Mouse (Mus musculus) neural tube, embryonic 14.5 days (tissue): ENCODE results near the gene 5330417C22Rik. TPM values are rescaled to one million over a fixed set of nuclear protein-coding genes. Genes with fewer than 3 reads are reported as not detected.

ENCODE experiments used
- ATAC-seq: fragments of 200-750 bp; cut with Nextera tagmentation; 2 replicates; pipeline ENCODE4 v1.8.0; 2017; ENCODE audit warnings: low read depth, mild to moderate bottlenecking, moderate TSS enrichment, moderate library complexity
- H3K27ac ChIP-seq: fragments of 300-500 bp; sonication (generic); 2 replicates; pipeline ENCODE4 v1.5.1; 2014; ENCODE audit warnings: low read depth, mild to moderate bottlenecking, control low read depth, low read length, moderate library complexity, mixed read lengths
- H3K27me3 ChIP-seq: fragments of 300-500 bp; sonication (generic); 2 replicates; pipeline ENCODE4 v1.6.1; 2014; ENCODE audit warnings: low read length; ENCODE audit not compliant: control insufficient read depth, insufficient read depth
- H3K36me3 ChIP-seq: fragments of 300-500 bp; sonication (generic); 2 replicates; pipeline ENCODE4 v1.6.1; 2014; ENCODE audit warnings: low read length, mixed read lengths; ENCODE audit not compliant: control insufficient read depth, insufficient read depth
- H3K4me1 ChIP-seq: fragments of 300-500 bp; sonication (generic); 2 replicates; pipeline ENCODE4 v1.6.1; 2014; ENCODE audit warnings: low read length; ENCODE audit not compliant: control insufficient read depth, insufficient read depth
- H3K4me2 ChIP-seq: fragments of 300-500 bp; sonication (generic); 2 replicates; pipeline ENCODE4 v1.6.1; 2014; ENCODE audit warnings: mild to moderate bottlenecking, low read depth, low read length, control low read depth
- H3K4me3 ChIP-seq: fragments of 300-500 bp; sonication (generic); 2 replicates; pipeline ENCODE4 v1.5.1; 2014; ENCODE audit warnings: low read depth, low read length, control low read depth, mixed read lengths
- H3K9ac ChIP-seq: fragments of 300-500 bp; sonication (generic); replicated peaks from 2 replicates; pipeline ENCODE4 v1.6.1; 2014; ENCODE audit warnings: low read depth, mild to moderate bottlenecking, control low read depth, low read length, mixed read lengths
- H3K9me3 ChIP-seq: fragments of 300-500 bp; sonication (generic); 2 replicates; pipeline ENCODE4 v1.6.1; 2016; ENCODE audit warnings: low read length; ENCODE audit not compliant: control insufficient read depth
- WGBS: fragments of 180-500 bp; shearing (Covaris S2); extraction: QIAGEN DNeasy Blood & Tissue Kit; methylation state at CpG from one replicate; pipeline ENCODE4 v1.1.7; 2014; 5-methylcytosine and 5-hydroxymethylcytosine counted together
- polyA plus RNA-seq: library from polyadenylated mRNA; unstranded; fragments of >200 nt; fragmentation: Nextera tagmentation; extraction: Ambion mirVana; gene quantifications from 2 replicates; pipeline ENCODE4 v1.2.1, GENCODE M21; 2014

The 5330417C22Rik gene
- polyA plus RNA-seq, 1 experiment from 2014 or later: 22.1 TPM

GRCm38 (mm10) chr3:108433188-108433880 is 103.0 kb downstream of the 5330417C22Rik start:
- 11% methylated on average over 18 of the region's 18 CpGs for WGBS
- peak; percentile 91 for ATAC-seq
- H3K27ac ChIP-seq: peak overlapping the region; percentile 76
- peaks cover 15% of the 10 kb centered on the region; the same call in 1 of the 2 replicates for H3K4me1 ChIP-seq
- no peak overlapping the region for H3K4me2 ChIP-seq
- no peak overlapping the region for H3K9ac ChIP-seq
- H3K27me3 ChIP-seq: no peaks in the 10 kb centered on the region
- no peak overlapping the region for H3K4me3 ChIP-seq
- no peaks in the 10 kb centered on the region for H3K9me3 ChIP-seq
- peaks cover 41% of the 10 kb centered on the region for H3K36me3 ChIP-seq

DNA sequence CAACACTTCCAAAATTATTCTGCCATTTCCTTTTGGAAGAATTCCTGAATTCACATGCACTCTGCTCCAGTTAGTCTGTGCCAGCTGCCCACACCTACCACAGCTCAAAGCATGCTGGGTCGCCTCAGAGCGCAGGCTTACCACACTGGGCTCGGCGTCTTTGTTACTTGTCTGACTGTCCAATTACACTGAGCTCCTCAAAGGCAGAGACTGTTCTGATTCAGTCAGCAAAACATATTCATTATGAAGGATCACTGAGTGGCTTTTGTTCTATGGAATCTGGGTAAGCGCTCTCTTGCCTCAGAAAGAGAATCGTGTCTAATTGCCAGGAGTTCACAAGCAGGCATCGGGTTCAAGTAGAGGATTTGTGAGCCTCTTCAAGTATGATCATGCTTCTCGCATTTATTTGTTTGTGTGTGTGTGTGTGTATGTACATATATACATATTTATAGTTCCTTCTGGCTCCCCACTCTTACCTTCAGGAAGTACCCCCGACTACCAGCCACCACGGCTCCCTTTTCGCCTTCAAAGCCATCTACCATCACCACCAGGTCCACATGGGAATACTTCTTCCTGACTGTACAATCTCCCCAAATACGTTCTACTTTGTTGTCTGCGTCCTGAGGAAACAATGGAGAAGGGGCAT is 103.7 kb downstream of the 5330417C22Rik start:
- 25% methylated on average over 13 of the region's 13 CpGs for WGBS

GRCm38 (mm10) chr3:108425624-108426018 is 110.7 kb downstream of the 5330417C22Rik start:
- ATAC-seq: no peak
- Histone ChIP-seq H3K4me1 (peaks cover 22% of the 10 kb centered on the region), H3K4me3 (no peak overlapping the region), H3K27me3 (no peaks in the 10 kb centered on the region), H3K9ac (no peak overlapping the region), H3K36me3 (peaks cover 45% of the 10 kb centered on the region), H3K27ac (peak overlapping the region; percentile 57), H3K4me2 (no peak overlapping the region), H3K9me3 (no peaks in the 10 kb centered on the region)
- 70% methylated on average over 6 of the region's 6 CpGs for WGBS

More for the DNA sequence above, 103.7 kb downstream of the 5330417C22Rik start:
- Histone ChIP-seq H3K27me3 (no peaks in the 10 kb centered on the region), H3K4me2 (no peak overlapping the region), H3K9me3 (no peaks in the 10 kb centered on the region), H3K4me1 (peaks cover 15% of the 10 kb centered on the region; the same call in 1 of the 2 replicates), H3K36me3 (peaks cover 48% of the 10 kb centered on the region), H3K9ac (peak overlapping the region; percentile 29; the same call in 1 of the 2 replicates), H3K27ac (peak overlapping the region; percentile 76), H3K4me3 (no peak overlapping the region)
- ATAC-seq: no peak

DNA sequence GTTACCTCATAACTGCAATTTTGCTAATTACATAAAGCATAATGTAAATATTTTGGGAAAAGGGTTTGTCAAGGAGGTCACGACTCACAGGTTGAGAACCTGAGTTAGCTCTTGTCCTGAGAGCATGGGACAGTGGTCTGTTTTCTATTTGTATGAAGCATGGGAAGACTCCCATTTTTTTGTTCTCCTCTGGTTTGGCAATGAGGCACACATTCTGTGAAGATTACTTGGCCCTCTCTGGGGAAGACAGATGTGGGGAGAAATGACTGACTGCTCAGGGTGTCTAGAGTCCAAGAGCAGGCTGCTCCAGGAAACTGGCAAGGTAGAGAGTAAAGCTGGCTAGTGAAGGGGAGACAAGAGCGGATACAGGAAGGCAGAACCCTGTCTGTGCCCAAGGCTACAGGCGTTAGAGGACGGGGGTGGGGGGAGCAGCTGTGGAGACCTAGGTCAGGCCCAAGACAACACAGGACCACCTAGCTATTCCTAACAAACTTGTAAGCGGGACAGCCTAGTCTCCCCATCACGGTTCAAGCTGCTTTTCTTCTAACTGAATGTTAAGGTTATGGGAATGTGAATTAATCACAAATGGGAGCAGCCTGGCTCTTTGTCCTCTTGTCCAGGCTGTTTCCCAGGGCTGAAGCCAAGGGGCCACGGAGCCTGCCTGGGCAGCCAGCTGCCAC is 111.3 kb downstream of the 5330417C22Rik start:
- no peaks in the 10 kb centered on the region for H3K9me3 ChIP-seq
- WGBS: 37% methylated on average over 7 of the region's 7 CpGs
- H3K36me3 ChIP-seq: peaks cover 43% of the 10 kb centered on the region
- no peak overlapping the region for H3K9ac ChIP-seq
- H3K4me1 ChIP-seq: peaks cover 22% of the 10 kb centered on the region
- no peak overlapping the region for H3K4me2 ChIP-seq
- ATAC-seq: no peak
- H3K27me3 ChIP-seq: no peaks in the 10 kb centered on the region
- peak overlapping the region; percentile 57 for H3K27ac ChIP-seq
- no peak overlapping the region for H3K4me3 ChIP-seq

DNA sequence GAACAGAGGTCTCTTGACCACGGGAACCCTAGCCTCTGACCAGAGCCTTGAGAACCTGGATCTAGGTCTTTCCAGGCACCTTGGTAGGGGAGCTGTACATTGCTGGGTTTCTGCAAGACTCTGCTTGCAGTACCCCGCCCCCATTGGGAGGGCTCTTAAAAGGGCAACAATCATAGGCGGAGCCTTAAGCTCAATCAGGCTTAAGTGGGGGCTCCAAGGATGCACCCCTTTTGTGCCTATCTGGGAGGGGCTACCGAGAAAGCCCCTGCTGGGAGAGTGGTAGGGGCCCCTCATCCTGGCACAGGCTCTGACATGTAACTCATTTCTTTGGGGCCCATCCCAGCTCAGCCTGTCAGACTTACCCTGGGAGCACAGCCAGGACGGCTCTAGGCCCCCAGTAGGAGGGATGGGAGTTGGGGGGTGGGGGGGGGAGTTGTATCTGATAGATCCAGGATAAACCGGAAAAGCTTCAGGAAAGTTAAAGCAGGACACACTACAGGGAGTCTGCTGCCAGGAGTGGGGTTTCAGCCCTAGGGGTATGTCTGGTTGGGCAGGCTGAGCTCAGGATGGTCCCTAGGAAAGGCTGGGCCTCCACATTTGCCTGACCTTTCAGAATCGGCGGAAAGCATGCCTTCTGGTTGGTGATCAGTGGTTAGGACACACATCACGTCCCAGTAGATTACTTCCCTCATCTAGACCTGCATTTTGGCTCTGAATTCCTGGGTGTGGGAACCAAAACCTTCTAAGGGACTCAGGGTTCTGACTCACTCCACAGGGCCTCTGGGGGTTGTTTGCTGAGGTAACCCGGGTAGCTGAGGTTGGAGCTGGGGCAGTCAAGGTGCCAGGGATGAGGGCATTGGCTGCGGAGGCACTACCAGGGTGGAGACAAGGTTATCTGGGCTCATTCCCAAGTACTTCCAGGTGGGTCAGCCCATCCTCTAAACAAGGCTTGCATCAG is 112.2 kb downstream of the 5330417C22Rik start:
- WGBS: 17% methylated on average over 11 of the region's 11 CpGs
- Histone ChIP-seq H3K9me3 (no peaks in the 10 kb centered on the region), H3K4me1 (peaks cover 22% of the 10 kb centered on the region), H3K9ac (peak overlapping the region; percentile 43), H3K27me3 (no peaks in the 10 kb centered on the region), H3K4me2 (peak overlapping the region; percentile 42; the same call in 1 of the 2 replicates), H3K4me3 (no peak overlapping the region), H3K27ac (peak overlapping the region; percentile 58), H3K36me3 (peaks cover 37% of the 10 kb centered on the region)
- peak; percentile 83 for ATAC-seq

GRCm38 (mm10) chr3:108423006-108423405 is 113.3 kb downstream of the 5330417C22Rik start:
- Histone ChIP-seq H3K27ac (no peak overlapping the region; the same call in 1 of the 2 replicates), H3K36me3 (peaks cover 28% of the 10 kb centered on the region), H3K9ac (no peak overlapping the region), H3K9me3 (no peaks in the 10 kb centered on the region), H3K4me1 (peaks cover 22% of the 10 kb centered on the region), H3K4me3 (no peak overlapping the region), H3K4me2 (peak overlapping the region; percentile 42; the same call in 1 of the 2 replicates), H3K27me3 (no peaks in the 10 kb centered on the region)
- no peak for ATAC-seq
- WGBS: 37% methylated on average over 6 of the region's 6 CpGs

GRCm38 (mm10) chr3:108415831-108416223 is 120.5 kb downstream of the 5330417C22Rik start:
- H3K27me3 ChIP-seq: no peaks in the 10 kb centered on the region
- H3K4me2 ChIP-seq: peak overlapping the region; percentile 89
- peak overlapping the region; percentile 85 for H3K27ac ChIP-seq
- H3K4me1 ChIP-seq: peaks cover 30% of the 10 kb centered on the region
- H3K36me3 ChIP-seq: peaks cover 15% of the 10 kb centered on the region
- ATAC-seq: peak; percentile 88
- under 1% methylated on average over 48 of the region's 48 CpGs for WGBS
- H3K9ac ChIP-seq: peak overlapping the region; percentile 93
- no peaks in the 10 kb centered on the region for H3K9me3 ChIP-seq
- H3K4me3 ChIP-seq: peak overlapping the region; percentile 94
